Mouse (Mus musculus) left cerebral cortex, adult 8-10 months (tissue): ENCODE data around the gene Vmn1r78. TPM values are rescaled to one million over a fixed set of nuclear protein-coding genes. Genes with fewer than 3 reads are reported as not detected.
"Not testable (repeated sequence)": the region's sequence is repeated elsewhere in the genome, so short reads cannot be mapped to it uniquely, and the experiment has no call there.

Experiments used
- DNase-seq, 2 experiments: peaks; one replicate each; pipeline ENCODE4 v3.0.0; 2022; ENCODE audit warnings: low spot score in 2 of 2
- total RNA-seq, 4 experiments: library from RNA; stranded (reverse); gene quantifications; 2 replicates each; pipeline ENCODE4 v1.2.4; 2022

Gene Vmn1r78
- not detected for total RNA-seq

GRCm38 (mm10) chr7:12149957-12150356 lies at the start of gene Vmn1r78:
Vmn1r78 (plus strand) TSS chr7:12150257.
- no peak for DNase-seq

GRCm38 (mm10) chr7:12156463-12156862 lies 6.4 kb downstream of the Vmn1r78 start:
- not testable (repeated sequence) for DNase-seq

GRCm38 (mm10) chr7:12170979-12171378 lies 20.9 kb downstream of the Vmn1r78 start, which contains the start of gene Vmn1r79:
Vmn1r79 (plus strand) TSS chr7:12171279.
- DNase-seq: not testable (repeated sequence)

GRCm38 (mm10) chr7:12172926-12173325 lies 22.9 kb downstream of the Vmn1r78 start:
- DNase-seq: not testable (repeated sequence)

- no peak for DNase-seq
Observed at GRCm38 (mm10) chr7:12188986-12189385, 38.9 kb downstream of the Vmn1r78 start, which contains the start of gene Vmn1r80. Vmn1r80 (plus strand) TSS chr7:12189286.

GRCm38 (mm10) chr7:12204141-12204540 lies 54.1 kb downstream of the Vmn1r78 start:
- DNase-seq: no peak

Other genes starting within 250 kb of the Vmn1r78 start
- gene Vmn1r76, start 212.0 kb upstream of the Vmn1r78 start, total RNA-seq: not detected
- gene Vmn1r77, start 113.5 kb upstream of the Vmn1r78 start, total RNA-seq: not detected
- gene Vmn1r79, start 21.0 kb downstream of the Vmn1r78 start, total RNA-seq: not detected
- not detected for gene Vmn1r80, start 39.0 kb downstream of the Vmn1r78 start, total RNA-seq
- under 1 TPM in 1 of 4 experiments, not detected in 3; 0.04 TPM for gene Vmn1r81, start 118.0 kb downstream of the Vmn1r78 start, total RNA-seq
- gene Vmn1r82, start 150.2 kb downstream of the Vmn1r78 start, total RNA-seq: not detected
- under 1 TPM in 1 of 4 experiments, not detected in 3; 0.13 TPM for gene Vmn1r83, start 179.2 kb downstream of the Vmn1r78 start, total RNA-seq
- gene Vmn1r84, start 219.0 kb downstream of the Vmn1r78 start, total RNA-seq: not detected